Mouse (Mus musculus): ENCODE results near the gene Dnajc12. TPM values are rescaled to one million over a fixed set of nuclear protein-coding genes. Genes with fewer than 3 reads are reported as not detected.
"Not testable (repeated sequence)": the region's sequence is repeated elsewhere in the genome, so short reads cannot be mapped to it uniquely, and the experiment has no call there.

Gene Dnajc12
- polyA plus RNA-seq, 1 experiment from 2014 or later, result 18.7 TPM

DNA sequence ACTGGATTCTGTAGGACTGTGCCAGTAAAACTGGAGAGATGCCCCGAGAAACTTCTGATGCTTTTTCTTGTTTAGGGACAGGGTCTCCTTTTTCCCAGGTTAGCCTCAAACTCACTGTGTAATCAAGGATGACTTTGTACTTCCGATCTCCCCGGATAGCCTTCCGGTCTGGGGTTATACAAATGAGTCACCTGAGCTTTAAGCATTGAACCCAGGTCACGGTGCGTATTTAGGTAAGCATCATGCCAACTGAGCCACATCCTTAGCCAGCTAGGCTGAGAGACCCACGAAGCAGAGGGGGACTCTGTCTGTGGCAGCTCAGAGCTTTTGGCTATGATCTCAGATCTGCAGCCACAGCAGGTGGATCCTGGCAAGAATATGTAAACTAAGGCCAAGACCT lies 31.6 kb upstream of the Dnajc12 start:
- DNase-seq (ENCODE audit: low spot score), result no peak
- Histone ChIP-seq H3K9me3 (ENCODE audit: control insufficient read depth, low read length) (no peaks in the 10 kb centered on the region; the same call in 1 of the 2 replicates), H3K4me2 (no peak overlapping the region), H3K27ac (ENCODE audit: low read depth, low read length) (no peak overlapping the region), H3K36me3 (ENCODE audit: control insufficient read depth, insufficient read depth, low read length) (no peaks in the 10 kb centered on the region), H3K9ac (ENCODE audit: low read depth, low read length) (no peak overlapping the region), H3K4me1 (replicated peaks; ENCODE audit: control insufficient read depth, insufficient read depth, low read length) (no peaks in the 10 kb centered on the region), H3K27me3 (replicated peaks; ENCODE audit: control insufficient read depth, insufficient read depth, low read length) (no peaks in the 10 kb centered on the region), H3K4me3 (ENCODE audit: low read depth, low read length) (no peak overlapping the region)
- 83% methylated on average over 7 of the region's 7 CpGs for WGBS
- ATAC-seq (replicated peaks; ENCODE audit: low FRiP score), result no peak

DNA sequence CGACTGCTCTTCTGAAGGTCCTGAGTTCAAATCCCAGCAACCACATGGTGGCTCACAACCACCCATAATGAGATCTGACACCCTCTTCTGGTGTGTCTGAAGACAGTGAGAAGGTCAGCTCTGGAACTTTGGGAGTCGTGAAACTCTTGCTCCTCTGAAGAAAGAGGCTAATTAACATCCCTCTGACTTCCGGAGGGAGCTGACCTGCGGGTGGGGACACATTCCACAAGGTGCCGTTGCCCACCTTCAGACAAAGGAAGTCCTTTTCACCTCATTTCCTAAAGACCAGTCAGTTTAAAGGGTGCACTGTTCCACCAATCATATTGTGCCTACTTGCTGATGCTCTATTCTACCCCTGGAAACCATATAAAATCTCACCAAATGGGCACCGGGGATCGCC lies 31.1 kb upstream of the Dnajc12 start:
- H3K9ac ChIP-seq (ENCODE audit: low read depth, low read length); H3K27me3 ChIP-seq (replicated peaks; ENCODE audit: control insufficient read depth, insufficient read depth, low read length); DNase-seq (ENCODE audit: low spot score); H3K27ac ChIP-seq (ENCODE audit: low read depth, low read length); H3K9me3 ChIP-seq (ENCODE audit: control insufficient read depth, low read length); ATAC-seq (replicated peaks; ENCODE audit: low FRiP score); H3K36me3 ChIP-seq (ENCODE audit: control insufficient read depth, insufficient read depth, low read length); H3K4me2 ChIP-seq; H3K4me1 ChIP-seq (replicated peaks; ENCODE audit: control insufficient read depth, insufficient read depth, low read length); H3K4me3 ChIP-seq (ENCODE audit: low read depth, low read length): not testable (repeated sequence)
- WGBS, result 84% methylated on average over 7 of the region's 7 CpGs

GRCm38 (mm10) chr10:63352111-63352510 lies 30.1 kb upstream of the Dnajc12 start:
- Histone ChIP-seq H3K4me2 (no peak overlapping the region), H3K36me3 (ENCODE audit: control insufficient read depth, insufficient read depth, low read length) (no peaks in the 10 kb centered on the region), H3K4me3 (ENCODE audit: low read depth, low read length) (no peak overlapping the region), H3K4me1 (replicated peaks; ENCODE audit: control insufficient read depth, insufficient read depth, low read length) (no peaks in the 10 kb centered on the region), H3K27me3 (replicated peaks; ENCODE audit: control insufficient read depth, insufficient read depth, low read length) (no peaks in the 10 kb centered on the region), H3K9ac (ENCODE audit: low read depth, low read length) (no peak overlapping the region), H3K27ac (ENCODE audit: low read depth, low read length) (no peak overlapping the region), H3K9me3 (ENCODE audit: control insufficient read depth, low read length) (no peaks in the 10 kb centered on the region; the same call in 1 of the 2 replicates)
- no peak for ATAC-seq (replicated peaks; ENCODE audit: low FRiP score)
- WGBS, result 79% methylated on average over 5 of the region's 5 CpGs
- no peak for DNase-seq (ENCODE audit: low spot score)

DNA sequence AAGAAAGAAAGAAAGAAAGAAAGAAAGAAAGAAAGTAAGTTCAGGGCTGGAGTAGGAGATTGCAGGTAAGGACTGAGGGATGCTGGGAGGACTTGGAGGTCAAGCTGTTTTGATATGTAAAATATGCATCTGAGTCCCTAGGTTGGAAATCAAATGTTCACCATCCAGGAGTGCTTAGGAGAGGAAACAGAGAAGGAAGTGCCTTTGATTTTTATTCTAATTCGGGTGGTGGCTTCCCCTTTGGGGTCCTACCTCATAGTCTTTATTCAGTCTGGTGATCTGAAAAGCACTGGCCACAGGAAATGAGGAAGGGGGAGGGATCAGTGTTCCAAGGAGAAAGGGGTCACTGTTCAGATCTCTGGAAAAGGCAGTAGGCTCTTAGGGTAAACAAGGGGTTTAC lies 21.7 kb upstream of the Dnajc12 start:
- DNase-seq (ENCODE audit: low spot score) (no peak), ATAC-seq (replicated peaks; ENCODE audit: low FRiP score) (no peak)
- no peaks in the 10 kb centered on the region for H3K4me1 ChIP-seq (replicated peaks; ENCODE audit: control insufficient read depth, insufficient read depth, low read length)
- no peaks in the 10 kb centered on the region for H3K27me3 ChIP-seq (replicated peaks; ENCODE audit: control insufficient read depth, insufficient read depth, low read length)
- H3K9me3 ChIP-seq (ENCODE audit: control insufficient read depth, low read length), result no peaks in the 10 kb centered on the region
- H3K27ac ChIP-seq (ENCODE audit: low read depth, low read length), result no peak overlapping the region
- H3K4me3 ChIP-seq (ENCODE audit: low read depth, low read length), result no peak overlapping the region
- H3K4me2 ChIP-seq, result no peak overlapping the region
- no peak overlapping the region for H3K9ac ChIP-seq (ENCODE audit: low read depth, low read length)
- no peaks in the 10 kb centered on the region for H3K36me3 ChIP-seq (ENCODE audit: control insufficient read depth, insufficient read depth, low read length)
- 44% methylated on average over 1 of the region's 1 CpGs for WGBS

- WGBS, result 55% methylated on average over 7 of the region's 7 CpGs
- no peaks in the 10 kb centered on the region for H3K27me3 ChIP-seq (replicated peaks; ENCODE audit: control insufficient read depth, insufficient read depth, low read length)
- H3K4me1 ChIP-seq (replicated peaks; ENCODE audit: control insufficient read depth, insufficient read depth, low read length), result no peaks in the 10 kb centered on the region
- H3K36me3 ChIP-seq (ENCODE audit: control insufficient read depth, insufficient read depth, low read length), result no peaks in the 10 kb centered on the region
- DNase-seq (ENCODE audit: low spot score), result no peak
- H3K4me2 ChIP-seq, result no peak overlapping the region
- ATAC-seq (replicated peaks; ENCODE audit: low FRiP score), result no peak
- H3K4me3 ChIP-seq (ENCODE audit: low read depth, low read length), result no peak overlapping the region
- H3K9ac ChIP-seq (ENCODE audit: low read depth, low read length), result no peak overlapping the region
- no peak overlapping the region for H3K27ac ChIP-seq (ENCODE audit: low read depth, low read length)
- no peaks in the 10 kb centered on the region for H3K9me3 ChIP-seq (ENCODE audit: control insufficient read depth, low read length)
Measured at GRCm38 (mm10) chr10:63365918-63366455, 16.3 kb upstream of the Dnajc12 start.

DNA sequence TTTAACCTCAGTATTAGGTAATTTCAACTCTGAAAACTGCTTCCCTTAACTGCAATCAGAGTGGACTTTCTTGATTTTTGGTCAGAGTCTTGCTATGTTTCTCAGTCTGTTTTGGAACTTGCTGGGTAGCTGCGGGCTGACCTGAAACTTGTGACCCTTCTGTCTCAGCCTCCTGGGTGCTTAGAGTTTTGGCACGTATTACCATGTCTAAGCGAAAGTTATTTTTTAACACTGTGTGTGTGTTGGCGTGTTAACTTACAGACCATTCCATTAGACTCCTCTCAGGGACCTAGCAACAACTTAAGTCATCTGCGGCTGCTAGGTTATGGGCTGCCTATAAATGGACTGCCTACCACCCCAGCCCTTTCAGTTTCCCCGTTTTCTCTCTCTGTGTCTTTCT lies 14.9 kb upstream of the Dnajc12 start:
- Histone ChIP-seq H3K27me3 (replicated peaks; ENCODE audit: control insufficient read depth, insufficient read depth, low read length) (no peaks in the 10 kb centered on the region), H3K4me2 (no peak overlapping the region), H3K9ac (ENCODE audit: low read depth, low read length) (no peak overlapping the region), H3K27ac (ENCODE audit: low read depth, low read length) (no peak overlapping the region), H3K4me3 (ENCODE audit: low read depth, low read length) (no peak overlapping the region), H3K9me3 (ENCODE audit: control insufficient read depth, low read length) (no peaks in the 10 kb centered on the region), H3K36me3 (ENCODE audit: control insufficient read depth, insufficient read depth, low read length) (no peaks in the 10 kb centered on the region), H3K4me1 (replicated peaks; ENCODE audit: control insufficient read depth, insufficient read depth, low read length) (no peaks in the 10 kb centered on the region)
- DNase-seq (ENCODE audit: low spot score), result no peak
- ATAC-seq (replicated peaks; ENCODE audit: low FRiP score), result no peak
- WGBS, result 82% methylated on average over 6 of the region's 6 CpGs

- WGBS, result 78% methylated on average over 3 of the region's 3 CpGs
- H3K4me1 ChIP-seq (replicated peaks; ENCODE audit: control insufficient read depth, insufficient read depth, low read length), result no peaks in the 10 kb centered on the region
- no peaks in the 10 kb centered on the region for H3K36me3 ChIP-seq (ENCODE audit: control insufficient read depth, insufficient read depth, low read length)
- H3K27me3 ChIP-seq (replicated peaks; ENCODE audit: control insufficient read depth, insufficient read depth, low read length), result no peaks in the 10 kb centered on the region
- H3K4me2 ChIP-seq, result no peak overlapping the region
- ATAC-seq (replicated peaks; ENCODE audit: low FRiP score), result no peak
- no peak for DNase-seq (ENCODE audit: low spot score)
- no peak overlapping the region for H3K27ac ChIP-seq (ENCODE audit: low read depth, low read length)
- H3K9ac ChIP-seq (ENCODE audit: low read depth, low read length), result no peak overlapping the region
- H3K4me3 ChIP-seq (ENCODE audit: low read depth, low read length), result no peak overlapping the region
- no peaks in the 10 kb centered on the region for H3K9me3 ChIP-seq (ENCODE audit: control insufficient read depth, low read length)
Measured at GRCm38 (mm10) chr10:63368041-63368440, 14.2 kb upstream of the Dnajc12 start.

DNA sequence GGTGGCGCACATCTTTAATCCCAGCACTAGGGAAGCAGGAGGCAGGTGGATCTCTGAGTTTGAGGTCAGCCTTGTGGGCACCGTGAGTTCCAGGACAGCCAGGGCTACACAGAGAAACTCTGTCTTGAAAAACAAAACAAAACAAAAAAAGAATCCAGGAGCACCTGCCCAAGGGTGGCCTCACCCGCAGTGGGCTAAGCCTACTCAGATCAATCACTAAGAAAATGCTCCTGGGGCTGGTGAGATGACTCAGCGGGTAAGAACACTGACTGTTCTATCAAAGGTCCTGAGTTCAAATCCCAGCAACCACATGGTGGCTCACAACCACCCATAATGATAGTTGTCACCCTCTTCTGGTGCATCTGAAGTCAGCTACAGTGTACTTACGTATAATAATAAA lies 5.9 kb upstream of the Dnajc12 start:
- ATAC-seq (replicated peaks; ENCODE audit: low FRiP score), result no peak

DNA sequence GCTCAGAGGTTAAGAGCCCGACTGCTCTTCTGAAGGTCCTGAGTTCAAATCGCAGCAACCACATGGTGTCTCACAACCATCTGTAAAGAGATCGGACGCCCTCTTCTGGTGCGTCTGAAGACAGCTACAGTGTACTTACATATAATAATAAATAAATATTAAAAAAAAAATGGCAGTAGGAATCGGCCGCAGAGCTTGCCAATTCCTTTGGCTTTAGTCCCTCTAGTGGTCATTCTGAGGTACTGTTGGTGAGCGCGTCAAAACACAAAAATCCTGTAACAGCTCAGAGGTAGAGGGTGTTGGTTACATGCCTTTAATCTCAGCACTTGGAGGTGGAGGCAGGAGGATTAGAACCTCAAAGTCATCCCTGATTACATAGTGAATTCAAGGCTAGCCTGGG lies 4.8 kb upstream of the Dnajc12 start:
- Histone ChIP-seq H3K4me3 (ENCODE audit: low read depth, low read length) (no peak overlapping the region), H3K27me3 (replicated peaks; ENCODE audit: control insufficient read depth, insufficient read depth, low read length) (no peaks in the 10 kb centered on the region; the same call in 1 of the 2 replicates), H3K27ac (ENCODE audit: low read depth, low read length) (no peak overlapping the region), H3K9ac (ENCODE audit: low read depth, low read length) (no peak overlapping the region), H3K9me3 (ENCODE audit: control insufficient read depth, low read length) (no peaks in the 10 kb centered on the region), H3K4me1 (replicated peaks; ENCODE audit: control insufficient read depth, insufficient read depth, low read length) (peaks cover 6% of the 10 kb centered on the region; the same call in 1 of the 2 replicates), H3K4me2 (no peak overlapping the region), H3K36me3 (ENCODE audit: control insufficient read depth, insufficient read depth, low read length) (no peaks in the 10 kb centered on the region)
- 19% methylated on average over 9 of the region's 9 CpGs for WGBS
- ATAC-seq (replicated peaks; ENCODE audit: low FRiP score) (0 out of 2 replicates have a peak, but pooled peaks have one; percentile 30), DNase-seq (ENCODE audit: low spot score) (no peak)

More for the DNA sequence above, 5.9 kb upstream of the Dnajc12 start:
- H3K4me1 ChIP-seq (replicated peaks; ENCODE audit: control insufficient read depth, insufficient read depth, low read length), result no peaks in the 10 kb centered on the region
- H3K9me3 ChIP-seq (ENCODE audit: control insufficient read depth, low read length), result no peaks in the 10 kb centered on the region
- H3K36me3 ChIP-seq (ENCODE audit: control insufficient read depth, insufficient read depth, low read length), result no peaks in the 10 kb centered on the region
- no peak overlapping the region for H3K4me3 ChIP-seq (ENCODE audit: low read depth, low read length)
- H3K4me2 ChIP-seq, result no peak overlapping the region
- no peak overlapping the region for H3K9ac ChIP-seq (ENCODE audit: low read depth, low read length)
- 82% methylated on average over 5 of the region's 5 CpGs for WGBS
- no peak for DNase-seq (ENCODE audit: low spot score)
- H3K27ac ChIP-seq (ENCODE audit: low read depth, low read length), result no peak overlapping the region
- H3K27me3 ChIP-seq (replicated peaks; ENCODE audit: control insufficient read depth, insufficient read depth, low read length), result no peaks in the 10 kb centered on the region; the same call in 1 of the 2 replicates
